Mouse (Mus musculus) adrenal gland, adult 2 months (tissue): ENCODE measurements at regions not wholly inside any gene's neighbourhood (a gene's known extent, or its start where the extent isn't known, plus 50 kb on each side); places are given as distances from the start of the nearest gene placed in this dataset.
"Not testable (repeated sequence)": the region's sequence is repeated elsewhere in the genome, so short reads cannot be mapped to it uniquely, and the experiment has no call there.

ENCODE experiments used
- DNase-seq: peaks from one replicate; pipeline ENCODE4 v3.0.0; 2021

DNA sequence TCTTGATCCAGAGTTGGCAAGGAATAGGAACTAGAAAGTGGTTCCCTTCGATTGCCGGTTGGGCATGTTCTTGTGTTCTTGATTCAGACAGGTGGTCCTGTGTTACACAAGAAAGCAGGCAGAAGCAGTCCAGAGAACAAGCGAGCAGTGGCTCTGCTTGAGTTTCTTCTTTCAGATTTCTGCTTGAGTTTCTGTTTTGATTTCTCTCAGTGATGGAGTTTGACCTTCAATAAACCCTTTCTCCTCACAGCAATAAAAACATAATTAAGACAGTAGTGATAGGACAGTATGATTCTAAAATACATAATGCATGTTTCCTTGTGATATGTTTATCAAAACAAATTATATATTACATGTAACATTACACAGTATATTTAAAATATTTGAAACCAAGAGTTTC is 59.1 kb downstream of the Klf6 start:
- no peak for DNase-seq

DNA sequence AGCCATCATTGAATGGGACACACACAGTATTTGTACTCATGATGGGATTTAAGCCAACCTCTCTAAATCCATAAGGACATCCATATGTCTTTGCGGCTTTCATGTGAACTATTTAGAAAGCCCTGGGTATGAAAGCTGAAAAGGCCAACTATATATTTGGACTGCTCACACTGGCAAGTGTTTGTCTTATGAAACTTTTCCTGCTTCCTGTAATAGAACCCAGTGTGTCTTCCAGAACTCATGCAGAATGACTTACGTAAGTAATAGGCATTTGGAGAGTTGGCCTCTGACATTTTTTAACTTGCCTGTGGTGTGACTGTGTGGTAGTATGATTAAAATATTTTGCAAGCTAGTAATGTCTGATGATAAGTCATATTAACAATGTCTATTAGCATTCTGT is 70.2 kb downstream of the Klf6 start:
- DNase-seq: no peak

DNA sequence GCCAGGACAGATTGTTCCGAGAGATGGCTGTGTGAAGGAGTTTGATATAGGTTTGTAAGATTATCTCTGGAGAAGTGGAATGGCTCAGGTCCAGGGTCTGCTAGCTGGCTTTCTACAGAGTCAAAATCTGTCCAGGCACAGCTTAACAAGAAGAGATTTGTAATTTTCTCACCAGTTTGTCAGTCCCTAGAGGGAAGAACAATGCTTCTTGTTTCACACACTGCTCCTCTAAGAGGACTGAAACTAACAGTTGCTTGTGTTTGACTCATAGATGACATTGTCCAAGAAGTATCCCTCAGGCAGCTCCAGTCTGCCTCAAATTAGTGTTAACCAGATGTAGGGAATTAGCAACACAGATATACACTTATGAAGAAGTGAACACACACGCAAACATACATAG is 76.2 kb downstream of the Klf6 start:
- DNase-seq: no peak

DNA sequence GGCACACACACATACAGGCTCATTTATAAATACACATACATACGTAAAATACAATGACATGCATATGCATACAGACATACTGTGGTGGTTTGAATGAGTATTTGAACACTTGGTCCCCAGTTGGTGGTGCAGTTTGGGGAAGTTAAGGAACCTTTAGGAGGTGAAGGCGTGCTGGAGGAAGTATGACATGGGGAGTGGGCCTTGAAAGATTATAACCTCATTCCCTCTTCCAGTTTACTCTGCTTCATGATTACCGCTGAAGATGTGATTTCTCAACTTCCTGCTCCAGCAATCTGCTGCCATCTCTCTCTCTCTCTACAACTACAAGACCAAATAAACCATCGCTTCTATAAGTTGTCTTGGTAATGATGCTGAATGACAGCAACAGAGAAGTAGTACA is 76.7 kb downstream of the Klf6 start:
- no peak for DNase-seq

DNA sequence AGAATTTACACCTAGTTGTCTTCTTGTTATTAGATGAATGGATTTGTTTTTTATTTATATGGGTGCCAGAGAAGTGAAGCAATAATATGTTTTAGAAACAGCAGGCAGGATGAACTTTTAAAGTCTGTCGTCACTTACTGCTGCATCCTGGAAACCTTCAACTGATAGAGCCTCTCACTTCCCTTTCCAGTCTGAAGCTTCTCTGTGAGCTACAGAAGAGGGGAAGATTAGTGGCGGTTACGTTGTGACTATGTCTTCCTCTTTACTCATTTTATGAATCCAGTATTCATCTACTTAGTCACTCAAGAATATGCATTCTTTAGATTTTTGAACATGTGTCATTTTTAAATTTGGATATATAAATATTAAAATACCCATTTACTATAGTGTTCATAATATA is 78.1 kb downstream of the Klf6 start:
- DNase-seq: no peak

DNA sequence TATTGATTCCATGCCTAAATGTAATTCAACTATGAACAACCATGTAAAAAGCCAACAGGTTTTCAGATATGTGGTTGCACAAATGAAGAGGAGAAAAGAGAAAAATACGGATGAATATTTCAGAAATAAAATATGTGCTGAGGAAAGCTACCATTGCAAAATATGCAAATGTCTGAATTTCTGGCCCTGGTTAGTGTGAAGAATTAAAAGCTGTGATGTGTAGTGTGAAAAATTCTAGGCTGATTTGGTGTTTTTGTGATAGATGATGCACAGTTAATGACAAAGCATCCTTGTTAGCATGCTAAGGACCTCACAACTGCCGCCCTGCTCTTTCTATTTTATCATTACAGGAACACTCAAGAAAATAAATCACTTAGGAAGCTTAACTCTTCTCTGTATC is 91.6 kb downstream of the Klf6 start:
- no peak for DNase-seq

DNA sequence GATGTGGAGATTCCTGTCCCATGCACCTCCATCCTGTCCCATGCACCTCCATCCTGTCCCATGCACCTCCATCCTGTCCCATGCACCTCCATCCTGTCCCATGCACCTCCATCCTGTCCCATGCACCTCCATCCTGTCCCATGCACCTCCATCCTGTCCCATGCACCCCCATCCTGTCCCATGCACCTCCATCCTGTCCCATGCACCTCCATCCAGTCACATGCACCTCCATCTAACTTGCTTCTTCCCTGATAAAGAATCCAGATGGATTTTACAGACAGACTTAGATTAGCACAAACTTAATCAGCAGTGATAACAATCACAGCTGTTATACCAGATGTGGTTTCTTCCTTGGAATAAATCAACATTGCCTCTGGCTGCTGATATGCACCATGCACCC is 93.8 kb downstream of the Klf6 start:
- not testable (repeated sequence) for DNase-seq

DNA sequence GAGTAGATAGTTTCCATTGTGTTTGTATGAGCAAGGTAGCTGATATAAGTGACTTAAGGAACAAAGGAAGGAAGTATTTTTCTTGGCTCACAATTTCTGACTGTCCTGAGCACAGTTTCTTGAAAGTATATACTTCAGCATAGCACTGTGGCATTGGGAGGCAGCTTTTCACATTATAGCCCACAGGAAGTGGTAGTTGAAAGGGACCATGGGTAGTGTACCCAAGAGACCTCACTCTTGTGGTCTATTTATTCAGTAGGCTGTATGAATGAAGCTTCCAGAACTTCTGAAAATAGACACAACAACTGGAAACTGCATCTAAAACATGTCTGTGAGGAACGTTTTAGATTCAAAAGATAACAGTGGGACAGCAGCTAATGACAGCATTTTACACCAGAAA is 94.9 kb downstream of the Klf6 start:
- no peak for DNase-seq

DNA sequence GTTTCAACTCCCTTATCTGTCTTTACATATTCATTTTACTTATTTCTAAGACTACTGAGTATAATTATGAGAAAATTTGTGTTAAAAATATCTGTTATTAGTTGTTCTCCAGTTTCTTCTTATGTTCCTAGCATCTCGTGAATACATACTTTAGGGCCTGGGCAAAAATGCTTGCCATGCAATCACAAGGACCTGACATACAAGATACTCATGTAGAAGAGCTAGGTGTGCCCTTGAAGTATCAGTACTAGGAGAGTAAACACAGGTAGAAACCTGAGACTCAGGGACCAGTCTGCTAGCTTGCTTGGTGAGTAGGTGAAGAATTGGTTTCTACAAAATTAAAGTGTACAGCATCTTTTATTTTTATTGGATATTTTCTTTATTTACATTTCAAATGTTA is 101.7 kb downstream of the Klf6 start:
- no peak for DNase-seq

DNA sequence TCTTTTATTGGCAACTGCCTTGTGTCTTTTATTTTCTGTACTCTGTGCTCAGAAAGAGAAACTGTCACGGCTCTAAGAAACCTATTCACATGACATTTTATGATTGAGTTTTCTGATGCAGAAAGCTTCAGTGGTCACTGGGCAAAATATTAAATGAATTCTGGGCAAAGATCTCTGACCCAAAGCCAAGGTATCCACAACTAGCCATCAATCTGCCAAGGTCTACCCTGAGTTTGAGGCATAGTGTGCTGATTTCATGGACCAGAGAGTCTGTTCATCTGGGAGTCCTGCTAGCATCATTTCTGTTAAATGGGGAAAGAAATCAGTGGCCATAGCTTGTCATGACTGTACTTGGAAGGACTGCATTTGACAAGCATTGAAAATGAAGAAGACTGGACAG is 103.3 kb downstream of the Klf6 start:
- DNase-seq: no peak

DNA sequence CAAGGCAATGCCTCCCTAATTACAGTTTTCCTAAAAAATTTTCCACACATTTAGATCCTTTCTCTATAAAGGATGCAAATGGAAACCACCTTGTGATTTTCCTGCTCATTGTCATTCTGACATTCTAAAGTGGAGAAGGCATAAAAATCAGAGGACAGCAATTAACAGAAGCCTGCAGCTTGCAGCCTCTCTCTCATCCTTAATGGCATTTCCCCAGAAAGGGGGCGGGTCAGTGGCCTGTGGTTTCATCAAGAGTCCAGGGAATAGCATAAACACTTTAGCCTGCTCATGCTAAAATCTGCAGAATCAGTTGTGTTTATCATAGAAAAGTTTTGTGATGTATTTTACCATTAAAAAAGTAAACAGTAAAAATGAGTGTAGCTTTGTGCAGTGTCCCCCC is 117.3 kb downstream of the Klf6 start:
- no peak for DNase-seq

DNA sequence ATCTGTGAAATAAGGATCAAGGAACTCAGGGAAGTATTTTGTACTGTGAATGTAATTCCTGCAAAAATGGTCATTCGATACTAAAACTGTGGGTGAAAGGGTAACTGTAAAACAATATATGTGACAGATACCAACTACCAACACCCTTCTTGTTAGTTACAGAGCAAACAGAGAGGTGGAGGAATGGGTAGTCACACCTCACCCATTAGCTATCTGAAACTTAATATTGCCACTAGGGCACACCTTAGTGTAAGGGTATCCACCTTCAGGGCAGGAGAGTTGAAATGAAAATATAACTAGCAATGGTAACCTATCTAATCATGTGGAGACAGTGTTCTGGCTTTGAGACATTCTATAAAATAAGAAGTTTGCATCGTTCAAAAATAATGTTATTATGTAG is 126.2 kb downstream of the Klf6 start:
- DNase-seq: no peak

DNA sequence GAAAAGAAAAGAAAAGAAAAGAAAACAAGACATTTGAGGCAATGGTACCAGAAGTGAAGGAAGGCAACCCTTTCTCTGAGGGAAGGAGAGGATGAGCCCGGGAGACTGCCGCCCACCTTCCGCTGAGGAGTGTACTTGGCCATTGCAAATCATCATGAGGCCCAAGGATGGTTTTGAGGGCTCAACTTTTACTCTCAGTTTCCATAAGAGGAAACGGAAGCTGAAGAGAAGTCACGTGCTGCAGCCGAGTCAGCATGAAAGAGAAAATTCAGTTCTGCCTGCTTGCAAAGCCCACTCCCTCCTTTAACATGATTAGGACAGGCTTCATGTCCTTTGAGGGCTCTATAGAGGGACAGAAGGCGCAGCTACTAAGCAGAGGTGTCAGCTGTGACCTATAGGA is 127.1 kb downstream of the Klf6 start:
- no peak for DNase-seq

DNA sequence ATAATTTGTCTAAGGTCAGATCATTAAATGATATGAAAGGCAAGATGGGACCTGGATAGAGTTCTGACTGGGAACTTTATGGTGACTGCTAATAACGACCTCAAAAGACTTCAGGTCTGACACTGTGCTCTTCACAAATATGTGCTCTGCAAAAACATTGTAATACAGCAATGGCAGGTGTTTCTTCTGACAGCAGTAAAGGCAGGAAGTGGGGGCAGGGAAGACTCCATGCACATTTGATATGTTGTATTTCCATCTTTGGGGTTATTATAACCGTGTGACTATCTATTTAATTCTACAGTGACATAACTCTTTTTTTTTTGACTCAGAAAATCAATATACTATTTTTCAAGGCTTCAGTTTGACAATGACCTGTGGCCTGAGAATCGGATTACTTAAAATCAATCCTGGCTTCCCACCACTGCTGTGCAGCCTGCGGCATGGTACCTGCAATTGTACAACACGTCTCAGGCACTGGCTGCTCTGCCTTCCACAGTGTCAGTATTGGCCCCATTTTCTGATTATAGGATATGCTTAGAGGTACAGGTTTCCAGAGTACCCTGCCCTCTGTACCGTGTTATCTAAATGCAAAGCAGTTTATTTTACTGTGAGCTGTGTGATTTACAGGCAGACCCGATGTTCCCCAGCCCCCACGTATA is 139.4 kb downstream of the Klf6 start:
- DNase-seq: no peak

DNA sequence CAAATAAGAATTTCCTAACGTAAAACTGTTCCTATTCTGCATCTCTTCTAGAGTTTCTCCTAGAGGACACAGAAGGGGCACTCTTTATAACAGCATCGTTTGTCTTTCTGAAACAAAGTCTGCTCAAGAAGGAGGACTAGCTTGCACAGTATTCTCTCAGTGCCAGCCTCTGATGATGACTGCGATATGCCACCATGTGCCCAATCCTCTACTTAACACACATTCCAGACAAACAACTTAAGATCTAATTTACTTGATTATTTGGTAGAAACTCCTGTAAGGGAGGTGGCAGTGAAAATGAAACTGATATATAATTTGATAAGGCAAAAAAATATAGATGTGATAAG is 139.9 kb downstream of the Klf6 start:
- DNase-seq: no peak

DNA sequence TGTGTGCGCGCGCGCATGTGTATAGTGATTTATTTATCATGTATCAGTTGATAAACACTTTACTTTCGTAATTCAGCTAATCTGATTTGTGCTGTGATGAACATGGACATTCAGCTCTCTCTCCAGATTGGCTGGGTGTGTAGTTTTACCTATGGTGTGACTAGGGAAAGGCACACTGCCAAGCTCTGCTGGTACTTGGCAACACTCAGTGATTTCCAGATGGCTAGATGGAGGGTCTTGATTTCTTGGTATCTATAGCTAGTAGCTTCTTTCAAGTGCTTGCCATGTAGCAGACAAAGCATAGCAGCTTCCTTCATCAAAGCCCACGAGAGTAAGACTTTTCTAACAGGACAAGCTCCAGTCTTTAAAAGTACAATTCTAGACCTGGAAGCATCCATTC is 144.6 kb downstream of the Klf6 start:
- no peak for DNase-seq

DNA sequence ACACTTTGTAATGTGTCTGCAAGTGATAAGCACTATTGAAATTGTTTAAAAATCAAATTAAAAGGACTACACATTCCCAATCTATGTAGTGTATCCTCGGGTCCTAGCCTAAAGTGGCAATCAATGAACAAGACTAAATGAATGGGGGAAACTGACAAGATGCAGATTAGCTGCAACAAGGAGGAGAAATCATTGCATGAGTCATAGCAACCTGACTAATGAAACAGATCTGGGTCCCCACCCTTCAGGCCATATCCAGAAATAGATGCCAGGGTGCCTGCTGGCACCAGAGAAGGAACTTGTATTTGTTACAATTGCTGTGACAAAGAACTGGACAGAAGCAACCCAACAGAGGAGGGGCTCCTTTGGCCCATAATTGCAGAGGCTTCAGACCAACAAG is 148.4 kb downstream of the Klf6 start:
- no peak for DNase-seq

DNA sequence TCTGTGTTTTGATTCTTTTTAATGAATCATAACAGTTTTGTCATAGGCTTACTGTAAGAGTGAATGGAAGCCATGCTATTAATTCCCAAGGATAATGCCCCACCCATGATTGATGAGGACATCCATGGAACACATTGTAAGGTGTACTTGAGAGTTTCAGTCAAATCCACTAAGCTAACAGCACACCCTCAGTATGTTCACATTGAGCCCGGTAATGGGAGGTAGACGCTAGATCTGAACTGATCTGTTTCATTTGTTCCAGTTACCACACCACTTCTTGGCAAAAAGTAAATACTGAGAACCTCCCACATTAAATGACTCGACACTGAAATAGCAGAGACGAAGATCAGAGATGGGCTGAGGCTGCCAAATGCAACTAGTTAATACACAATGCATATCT is 165.9 kb downstream of the Klf6 start:
- no peak for DNase-seq

DNA sequence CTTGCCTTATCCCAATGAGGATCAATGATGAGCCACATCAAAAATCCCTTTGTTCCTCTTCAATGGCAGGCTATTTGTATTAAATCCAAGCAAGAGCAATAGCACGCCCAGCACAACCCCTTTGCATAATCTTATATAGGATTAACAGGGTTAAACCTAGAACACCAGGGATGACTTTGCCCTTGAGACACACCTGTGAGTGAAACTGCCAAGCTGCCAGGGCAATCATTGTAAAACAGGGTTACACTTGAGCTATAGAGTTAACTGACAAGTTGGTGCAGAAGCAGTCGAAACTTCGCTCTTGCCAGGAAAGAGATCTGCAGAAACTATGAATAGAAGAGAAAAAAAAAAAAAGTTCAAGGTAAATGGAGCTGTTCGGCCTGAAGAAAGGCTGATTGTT is 167.6 kb downstream of the Klf6 start:
- no peak for DNase-seq

DNA sequence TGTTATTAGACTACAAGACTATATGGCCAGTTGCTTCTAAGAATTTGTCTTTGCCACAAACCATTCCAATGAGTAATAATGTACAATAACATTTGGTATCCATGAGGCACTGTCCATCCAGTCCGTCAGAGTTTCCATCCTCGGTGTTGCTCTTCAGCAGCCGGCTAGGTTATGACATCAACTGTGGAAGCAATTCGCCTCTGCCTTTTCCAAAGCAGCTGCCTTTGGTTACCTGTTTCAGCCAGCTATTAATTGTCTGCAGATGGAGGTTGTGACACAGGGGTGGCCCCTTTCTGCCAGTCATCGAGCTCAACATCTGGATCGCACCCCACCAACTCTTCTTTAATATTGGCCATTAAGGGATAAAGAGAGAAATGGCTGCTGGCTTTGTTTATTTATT is 168.2 kb downstream of the Klf6 start:
- no peak for DNase-seq

DNA sequence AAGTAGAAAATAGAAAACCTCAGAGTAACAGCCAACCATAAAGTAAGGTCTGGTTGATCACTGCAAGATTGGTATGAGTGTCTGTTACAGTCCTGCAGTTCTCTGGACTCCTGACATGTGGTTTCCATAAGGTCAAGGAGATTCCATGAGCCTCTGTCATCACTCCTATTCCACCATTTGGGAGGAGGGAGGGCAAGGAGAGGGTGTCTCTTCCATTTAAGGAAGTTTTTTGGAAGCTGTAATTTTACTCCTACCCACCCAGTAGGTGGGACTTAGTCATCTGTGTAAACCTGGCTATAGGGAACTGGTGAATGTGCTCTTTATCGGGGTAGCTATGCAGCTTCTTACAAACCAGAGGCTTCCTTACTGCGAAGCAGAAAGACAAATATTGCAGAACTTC is 168.8 kb downstream of the Klf6 start:
- DNase-seq: no peak

DNA sequence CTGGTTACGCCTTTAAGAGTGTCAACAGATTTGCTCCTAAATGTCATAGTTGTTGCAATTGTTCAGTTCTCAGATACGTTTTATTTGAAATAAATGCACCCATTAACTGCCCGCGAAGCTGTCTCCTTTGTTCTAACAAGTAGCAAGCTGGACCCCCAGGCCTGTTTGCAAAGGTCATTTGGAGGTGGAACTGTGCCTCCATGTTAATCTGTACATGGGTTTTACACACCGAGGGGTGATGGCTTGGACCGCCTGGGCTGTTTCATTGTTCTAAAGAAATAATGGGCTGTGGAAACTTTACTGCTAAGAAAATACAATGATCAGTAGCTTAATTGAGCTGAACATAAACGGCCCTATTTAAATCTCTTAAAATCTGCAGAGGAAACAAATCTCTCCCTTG is 178.8 kb downstream of the Klf6 start:
- DNase-seq: no peak

DNA sequence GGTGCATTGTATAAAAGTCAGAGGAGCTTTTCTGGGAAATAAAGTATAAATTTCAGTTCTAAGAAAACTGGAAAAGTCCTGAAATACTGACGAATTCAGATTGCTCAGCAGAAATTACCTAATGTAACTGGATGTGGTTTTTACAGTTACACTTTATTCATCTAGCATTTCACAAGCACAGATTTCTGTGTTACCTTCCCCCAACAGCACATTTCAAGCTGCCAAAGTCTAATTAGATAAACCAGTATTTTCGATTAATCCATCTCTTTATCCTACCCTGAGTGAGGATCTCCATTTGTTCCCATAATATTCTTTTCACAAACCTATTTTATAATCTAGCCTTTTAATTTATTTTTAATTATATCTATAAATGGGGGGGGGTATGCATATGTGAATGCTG is 179.4 kb downstream of the Klf6 start:
- no peak for DNase-seq

DNA sequence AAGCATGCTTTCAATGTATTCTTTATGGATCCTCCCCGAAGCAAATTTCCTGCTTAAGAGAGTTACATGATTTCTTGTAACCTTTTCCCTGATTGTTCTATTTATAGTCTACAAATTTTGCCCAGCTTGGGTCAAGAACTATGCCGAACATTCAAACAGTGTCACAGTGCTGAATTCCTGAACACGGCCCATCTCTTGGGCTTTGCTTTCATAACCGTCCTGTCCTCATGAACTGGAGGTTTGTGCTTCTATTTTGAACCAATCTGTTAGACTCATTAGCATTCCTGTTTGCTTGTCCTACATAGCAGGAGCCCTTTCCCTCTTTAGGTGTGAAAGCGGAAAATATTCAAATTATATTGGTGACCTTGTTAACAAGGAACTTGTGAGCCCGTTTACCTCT is 181.2 kb downstream of the Klf6 start:
- DNase-seq: no peak

DNA sequence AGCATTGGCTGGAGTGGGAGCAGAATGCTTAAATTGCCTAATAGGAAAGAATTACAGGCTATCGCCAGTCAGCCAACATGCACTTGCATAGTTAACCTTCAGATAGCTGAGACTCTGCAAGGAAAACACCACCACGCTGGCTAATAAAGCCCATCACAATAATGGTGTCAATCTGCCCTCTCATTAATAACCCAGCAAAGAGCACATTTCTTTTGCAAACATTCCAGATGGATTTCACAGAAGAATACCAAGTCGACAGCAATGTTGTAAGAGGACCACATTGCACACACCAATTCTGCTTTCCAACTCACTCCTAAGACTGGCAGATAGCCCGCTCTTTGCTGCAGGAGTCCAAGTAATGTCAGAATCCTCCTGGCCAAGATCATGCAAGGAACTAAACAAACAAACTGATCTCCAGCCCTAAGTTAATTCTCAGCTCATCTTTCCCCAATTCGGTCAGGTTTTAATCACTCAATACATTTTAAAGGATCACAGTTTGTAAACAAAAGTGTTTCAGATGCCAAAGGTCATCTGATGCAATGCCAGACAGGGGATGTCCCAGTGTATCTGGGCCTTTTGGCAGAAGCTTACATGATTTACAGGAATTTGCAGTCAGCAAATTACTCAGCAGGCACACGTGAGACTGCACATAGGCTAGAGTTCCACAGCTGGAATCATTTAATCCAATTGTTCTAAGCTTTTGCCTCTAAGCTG is 198.4 kb downstream of the Klf6 start:
- peak; percentile 70 for DNase-seq
